Mouse (Mus musculus): ENCODE measurements around the gene Steap2. TPM values are rescaled to one million over a fixed set of nuclear protein-coding genes. Genes with fewer than 3 reads are reported as not detected.

Steap2 gene
- total and polyA plus RNA-seq, 3 experiments: not detected

GRCm38 (mm10) chr5:5698830-5699229, 4.5 kb upstream of the Steap2 start:
- no peak for DNase-seq (ENCODE audit: low read depth, low spot score)

GRCm38 (mm10) chr5:5695401-5695942, 1.1 kb upstream of the Steap2 start:
- H3K9ac ChIP-seq (ENCODE audit: control insufficient read depth, low read depth, low read length, poor library complexity, severe bottlenecking): no peak overlapping the region
- DNase-seq (ENCODE audit: low read depth, low spot score): no peak
- no peak overlapping the region for H3K27ac ChIP-seq (ENCODE audit: control insufficient read depth, low read depth, low read length)
- H3K9me3 ChIP-seq (replicated peaks; ENCODE audit: insufficient read depth, low read length): no peaks in the 10 kb centered on the region
- TF ChIP-seq KAT2A (conservative IDR thresholded peaks at IDR 0.05; ENCODE audit: low read depth, low read length): no peak
- no peak for TF ChIP-seq TBP (IDR thresholded peaks at IDR 0.05; ENCODE audit: low read depth, low read length)
- no peak for TF ChIP-seq GATA1 (IDR thresholded peaks at IDR 0.05; ENCODE audit: low read depth, low read length)
- no peak for TF ChIP-seq SIN3A (IDR thresholded peaks at IDR 0.05; ENCODE audit: low read length)
- TF ChIP-seq NRF1 (IDR thresholded peaks at IDR 0.05; ENCODE audit: insufficient read depth, low read depth, low read length, poor library complexity, severe bottlenecking): no peak
- TF ChIP-seq NELFE (IDR thresholded peaks at IDR 0.05; ENCODE audit: low read depth, low read length): no peak
- H3K4me1 ChIP-seq (ENCODE audit: control insufficient read depth in 1 of 2, insufficient read depth in 2 of 2, low read length in 2 of 2): no peaks in the 10 kb centered on the region
- no peaks in the 10 kb centered on the region for H3K36me3 ChIP-seq (ENCODE audit: control insufficient read depth in 1 of 2, insufficient read depth in 2 of 2, low read length in 2 of 2)
- no peaks in the 10 kb centered on the region for H3K27me3 ChIP-seq (ENCODE audit: control insufficient read depth in 1 of 2, insufficient read depth in 2 of 2, low read length in 2 of 2)
- no peak overlapping the region for H3K4me3 ChIP-seq (ENCODE audit: control insufficient read depth in 1 of 2, insufficient read depth in 1 of 2, low read depth in 2 of 2, low read length in 2 of 2)
- no peaks in the 10 kb centered on the region for H3K79me2 ChIP-seq (ENCODE audit: control insufficient read depth, insufficient read depth, low read length, poor library complexity)

More at GRCm38 (mm10) chr5:5698830-5699229, 4.5 kb upstream of the Steap2 start:
- H3K36me3 ChIP-seq (ENCODE audit: control insufficient read depth in 1 of 2, insufficient read depth in 2 of 2, low read length in 2 of 2): no peaks in the 10 kb centered on the region
- TF ChIP-seq POLR2A (IDR thresholded peaks at IDR 0.05; ENCODE audit: control insufficient read depth in 1 of 2, insufficient read depth in 1 of 2, low read depth in 1 of 2, low read length in 2 of 2, poor library complexity in 1 of 2) (no peak), POLR2AphosphoS2 (IDR thresholded peaks at IDR 0.05; ENCODE audit: low read length) (no peak), POLR2AphosphoS5 (IDR thresholded peaks at IDR 0.05; ENCODE audit: borderline replicate concordance, low read depth, low read length) (no peak), HCFC1 (IDR thresholded peaks at IDR 0.05; ENCODE audit: low read depth, low read length) (no peak), USF1 (IDR thresholded peaks at IDR 0.05; ENCODE audit: low read depth, low read length) (no peak), MAFK (IDR thresholded peaks at IDR 0.05; ENCODE audit: borderline replicate concordance, low read depth, low read length) (no peak)
- no peaks in the 10 kb centered on the region for H3K4me1 ChIP-seq (ENCODE audit: control insufficient read depth in 1 of 2, insufficient read depth in 2 of 2, low read length in 2 of 2)
- no peaks in the 10 kb centered on the region for H3K27me3 ChIP-seq (ENCODE audit: control insufficient read depth in 1 of 2, insufficient read depth in 2 of 2, low read length in 2 of 2)
- no peak overlapping the region for H3K4me3 ChIP-seq (ENCODE audit: control insufficient read depth in 1 of 2, insufficient read depth in 1 of 2, low read depth in 2 of 2, low read length in 2 of 2)
- H3K9me3 ChIP-seq (replicated peaks; ENCODE audit: insufficient read depth, low read length): no peaks in the 10 kb centered on the region
- no peak overlapping the region for H3K9ac ChIP-seq (ENCODE audit: control insufficient read depth, low read depth, low read length, poor library complexity, severe bottlenecking)
- H3K27ac ChIP-seq (ENCODE audit: control insufficient read depth, low read depth, low read length): no peak overlapping the region
- H3K79me2 ChIP-seq (ENCODE audit: control insufficient read depth, insufficient read depth, low read length, poor library complexity): no peaks in the 10 kb centered on the region

GRCm38 (mm10) chr5:5693541-5693955, 830 bp downstream of the Steap2 start:
- TF ChIP-seq CTCF (IDR thresholded peaks at IDR 0.05 in 2 of 3, conservative IDR thresholded peaks at IDR 0.05 in 1 of 3; ENCODE audit: control insufficient read depth in 1 of 3, insufficient read depth in 1 of 3, low read depth in 2 of 3, low read length in 3 of 3, poor library complexity in 1 of 3, severe bottlenecking in 1 of 3): no peak
- no peak for TF ChIP-seq USF1 (IDR thresholded peaks at IDR 0.05; ENCODE audit: low read depth, low read length)
- TF ChIP-seq UBTF (IDR thresholded peaks at IDR 0.05; ENCODE audit: borderline replicate concordance, insufficient read depth, low read depth, low read length): no peak
- TF ChIP-seq JUND (IDR thresholded peaks at IDR 0.05; ENCODE audit: low read depth, low read length): no peak
- no peak for TF ChIP-seq NRF1 (IDR thresholded peaks at IDR 0.05; ENCODE audit: insufficient read depth, low read depth, low read length, poor library complexity, severe bottlenecking)
- TF ChIP-seq EP300 (IDR thresholded peaks at IDR 0.05; ENCODE audit: low read depth in 1 of 2, low read length in 2 of 2): no peak
- no peak for TF ChIP-seq SIN3A (IDR thresholded peaks at IDR 0.05; ENCODE audit: low read length)
- no peak for TF ChIP-seq ZC3H11A (IDR thresholded peaks at IDR 0.05; ENCODE audit: low read depth, low read length)
- no peak for TF ChIP-seq HCFC1 (IDR thresholded peaks at IDR 0.05; ENCODE audit: low read depth, low read length)
- no peak for TF ChIP-seq TCF12 (IDR thresholded peaks at IDR 0.05; ENCODE audit: low read depth, low read length)
- no peak for TF ChIP-seq TBP (IDR thresholded peaks at IDR 0.05; ENCODE audit: low read depth, low read length)
- no peak for TF ChIP-seq MYC (IDR thresholded peaks at IDR 0.05; ENCODE audit: low read depth, low read length)
- Histone ChIP-seq H3K27ac (ENCODE audit: control insufficient read depth, low read depth, low read length) (no peak overlapping the region), H3K9ac (ENCODE audit: control insufficient read depth, low read depth, low read length, poor library complexity, severe bottlenecking) (no peak overlapping the region), H3K27me3 (ENCODE audit: control insufficient read depth in 1 of 2, insufficient read depth in 2 of 2, low read length in 2 of 2) (no peaks in the 10 kb centered on the region), H3K4me3 (ENCODE audit: control insufficient read depth in 1 of 2, insufficient read depth in 1 of 2, low read depth in 2 of 2, low read length in 2 of 2) (no peak overlapping the region), H3K79me2 (ENCODE audit: control insufficient read depth, insufficient read depth, low read length, poor library complexity) (no peaks in the 10 kb centered on the region), H3K9me3 (replicated peaks; ENCODE audit: insufficient read depth, low read length) (no peaks in the 10 kb centered on the region), H3K36me3 (ENCODE audit: control insufficient read depth in 1 of 2, insufficient read depth in 2 of 2, low read length in 2 of 2) (no peaks in the 10 kb centered on the region), H3K4me1 (ENCODE audit: control insufficient read depth in 1 of 2, insufficient read depth in 2 of 2, low read length in 2 of 2) (no peaks in the 10 kb centered on the region)
- no peak for DNase-seq (ENCODE audit: low read depth, low spot score)

All from MEL (cell line).